Comparison of ENCODE assay signal across 26 mouse cellular contexts in genomic region chr11:61649626-61650025, GRCm38 (mm10). TPM values are rescaled to one million over a fixed set of nuclear protein-coding genes. Genes with fewer than 3 reads are reported as not detected.
"Had no signal": no experiment of that assay in that cellular context is flagged by ENCODE, and none has a peak within 500 bp of the region (broad histone marks: within the 10 kb centered on the region; RNA-seq: fewer than 3 reads in every experiment).

No protein-coding gene starts in this region.

- DNase-seq: cerebellum, adult 9-11 months; cerebellum, postnatal 10 days; cerebellum, postnatal 14 days; cerebellum, postnatal 25 days; cerebellum, postnatal 36 days; embryo, embryonic 11 days; forebrain, postnatal 0 days; gastrocnemius, adult 2 months; gastrocnemius, postnatal 10 days; gastrocnemius, postnatal 14 days; gastrocnemius, postnatal 25 days; gastrocnemius, postnatal 36 days; heart, adult 11 months; heart, adult 18-20 months; heart, adult 2 months had no signal

- H3K9ac ChIP-seq: embryonic facial prominence, embryonic 12.5 days; embryonic facial prominence, embryonic 13.5 days; embryonic facial prominence, embryonic 15.5 days; forebrain, embryonic 12.5 days; forebrain, embryonic 13.5 days; forebrain, embryonic 15.5 days; forebrain, postnatal 0 days had no signal

- H3K4me2 ChIP-seq: embryonic facial prominence, embryonic 12.5 days; embryonic facial prominence, embryonic 13.5 days; embryonic facial prominence, embryonic 15.5 days; forebrain, embryonic 12.5 days; forebrain, embryonic 13.5 days; forebrain, embryonic 15.5 days had no signal

- H3K27me3 ChIP-seq: embryonic facial prominence, embryonic 13.5 days; embryonic facial prominence, embryonic 15.5 days; forebrain, embryonic 12.5 days; forebrain, embryonic 15.5 days had no signal

- H3K4me3 ChIP-seq: embryonic facial prominence, embryonic 10.5 days; embryonic facial prominence, embryonic 12.5 days; embryonic facial prominence, embryonic 13.5 days; embryonic facial prominence, embryonic 15.5 days; erythroblast, embryonic 14.5 days; forebrain, embryonic 10.5 days; forebrain, embryonic 12.5 days; forebrain, embryonic 13.5 days; forebrain, embryonic 15.5 days; gastrocnemius, adult 2 months; heart, adult 2 months had no signal

- H3K9me3 ChIP-seq: embryonic facial prominence, embryonic 10.5 days; embryonic facial prominence, embryonic 12.5 days; embryonic facial prominence, embryonic 13.5 days; embryonic facial prominence, embryonic 15.5 days; forebrain, embryonic 10.5 days; forebrain, embryonic 12.5 days; forebrain, embryonic 13.5 days; forebrain, embryonic 15.5 days had no signal

- H3K27ac ChIP-seq: embryonic facial prominence, embryonic 10.5 days; embryonic facial prominence, embryonic 12.5 days; embryonic facial prominence, embryonic 13.5 days; embryonic facial prominence, embryonic 15.5 days; forebrain, embryonic 10.5 days; forebrain, embryonic 12.5 days; forebrain, embryonic 13.5 days; forebrain, embryonic 15.5 days; gastrocnemius, adult 2 months; heart, adult 2 months had no signal

- H3K4me1 ChIP-seq: embryonic facial prominence, embryonic 12.5 days; forebrain, embryonic 10.5 days; forebrain, embryonic 12.5 days; forebrain, embryonic 13.5 days; forebrain, embryonic 15.5 days had no signal

- H3K36me3 ChIP-seq: embryonic facial prominence, embryonic 10.5 days; embryonic facial prominence, embryonic 12.5 days; embryonic facial prominence, embryonic 13.5 days; embryonic facial prominence, embryonic 15.5 days; forebrain, embryonic 10.5 days; forebrain, embryonic 12.5 days; forebrain, embryonic 15.5 days had no signal

RNA-seq across cellular contexts. Expression of gene Fam83g, which starts 34.3 kb away (rescaled TPM):
- total RNA-seq: common myeloid progenitor, adult 5-6 weeks; granulocyte monocyte progenitor cell, adult 5-6 weeks had no signal
